Mouse (Mus musculus) spleen, postnatal 10 days (tissue): ENCODE results near the gene Sh2d2a.
"Not testable (repeated sequence)": the region's sequence is repeated elsewhere in the genome, so short reads cannot be mapped to it uniquely, and the experiment has no call there.

Experiments
- DNase-seq, 2 experiments: peaks; one replicate each; pipeline ENCODE4 v3.0.0; 2021 to 2022; ENCODE audit warnings: low spot score in 2 of 2

Sh2d2a gene

DNA sequence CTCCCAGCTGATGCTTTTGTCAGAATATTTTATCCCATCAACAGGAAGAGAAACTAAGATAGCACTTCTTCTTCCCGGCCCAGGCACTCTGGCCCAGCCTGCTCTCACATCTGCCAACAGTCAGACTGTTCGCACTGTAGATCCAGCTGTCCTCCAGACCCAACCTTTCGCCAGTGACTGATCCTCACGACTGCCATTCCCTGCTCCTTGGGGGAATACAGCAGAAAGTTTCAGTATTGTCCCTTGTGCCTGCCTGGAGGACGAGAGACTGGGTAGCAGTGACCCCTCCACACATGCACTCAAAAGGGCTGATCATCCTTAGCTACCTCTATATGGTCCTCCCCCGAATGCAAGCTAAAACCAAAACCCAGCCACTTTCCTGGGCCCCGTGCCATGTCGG is 9.4 kb downstream of the Sh2d2a start:
- no peak for DNase-seq

GRCm38 (mm10) chr3:87857666-87858065 is 11.1 kb downstream of the Sh2d2a start:
- no peak for DNase-seq

- peak; percentile 39 to 74 for DNase-seq
These were observed 13.3 kb downstream of the Sh2d2a start for GRCm38 (mm10) chr3:87859813-87860212.

- DNase-seq: not testable (repeated sequence)
These were observed 17.6 kb downstream of the Sh2d2a start for GRCm38 (mm10) chr3:87864111-87864510.

DNA sequence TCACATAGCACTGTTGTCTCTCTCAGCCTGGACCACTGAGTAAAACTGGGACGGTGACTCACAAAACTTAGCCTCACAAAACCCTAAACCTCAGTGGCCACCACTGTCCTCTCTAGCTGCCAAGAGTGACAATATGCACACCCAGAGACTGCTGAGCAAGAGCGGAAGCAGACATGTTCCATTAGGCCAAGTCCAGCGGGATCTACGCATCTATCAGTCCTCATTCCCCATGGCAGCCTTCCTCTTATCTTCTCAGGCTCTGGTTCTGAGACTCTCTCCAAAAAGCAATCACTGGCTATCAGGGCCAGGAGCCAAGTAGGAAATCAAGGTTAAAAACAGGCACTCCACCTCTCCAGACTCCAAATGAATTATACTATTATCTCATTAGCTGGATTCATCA is 31.2 kb downstream of the Sh2d2a start:
- no peak for DNase-seq

DNA sequence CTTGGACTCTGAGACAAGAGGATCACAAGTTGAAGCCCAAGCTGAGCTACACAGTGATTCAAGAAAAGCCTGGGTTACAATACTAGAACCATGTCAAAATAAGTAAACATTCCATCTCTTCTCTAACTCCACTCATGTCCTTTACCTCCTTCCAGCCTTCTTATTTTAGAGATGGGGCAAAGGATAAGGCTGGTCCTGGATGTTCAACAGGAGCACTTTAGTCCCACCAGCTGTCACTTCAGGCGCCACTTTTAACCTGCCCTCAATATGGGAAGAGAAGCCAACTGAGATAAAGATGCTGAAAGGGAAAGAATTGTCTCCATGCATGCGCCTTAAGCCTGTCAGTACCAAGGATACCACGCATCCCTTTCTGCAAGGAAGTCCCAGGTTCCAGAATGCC is 37.7 kb downstream of the Sh2d2a start:
- peak in 1 of 2 experiments; percentile 20 for DNase-seq

DNA sequence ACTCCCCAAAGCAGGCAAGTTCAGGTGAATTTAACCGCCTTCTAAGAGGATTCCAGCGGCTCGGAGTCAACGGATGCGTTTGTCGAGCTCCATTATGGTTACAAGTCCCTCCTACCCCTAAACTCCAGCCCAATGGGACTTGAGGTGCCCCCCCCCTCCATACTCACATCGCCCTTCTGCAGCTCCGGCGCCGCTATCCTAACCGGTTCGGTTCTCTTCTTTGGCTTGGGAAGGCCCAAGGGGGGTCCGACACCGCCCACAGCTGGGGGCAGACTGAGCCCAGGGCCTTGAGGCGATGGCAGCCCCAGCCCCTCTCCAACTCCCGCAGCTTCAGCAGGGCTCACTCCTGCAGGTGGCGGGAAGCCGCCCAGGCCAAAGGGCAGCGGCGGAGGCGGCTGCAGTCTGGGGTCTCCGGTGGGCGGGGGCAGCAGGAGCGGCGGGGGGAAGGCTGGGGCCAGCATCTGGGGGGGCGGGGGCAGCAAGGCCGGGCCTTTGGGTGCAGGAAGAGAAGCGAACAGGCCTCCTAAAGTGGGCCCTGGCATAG is 38.2 kb downstream of the Sh2d2a start:
- peak; percentile 55 to 57 for DNase-seq

GRCm38 (mm10) chr3:87885281-87886003 is 38.9 kb downstream of the Sh2d2a start, which contains the start of gene Prcc:
Prcc (minus strand) TSS chr3:87885608.
- peak; percentile 81 to 91 for DNase-seq

- DNase-seq: peak; percentile 63 to 67
These were observed 39.4 kb downstream of the Sh2d2a start for GRCm38 (mm10) chr3:87886004-87886365.

DNA sequence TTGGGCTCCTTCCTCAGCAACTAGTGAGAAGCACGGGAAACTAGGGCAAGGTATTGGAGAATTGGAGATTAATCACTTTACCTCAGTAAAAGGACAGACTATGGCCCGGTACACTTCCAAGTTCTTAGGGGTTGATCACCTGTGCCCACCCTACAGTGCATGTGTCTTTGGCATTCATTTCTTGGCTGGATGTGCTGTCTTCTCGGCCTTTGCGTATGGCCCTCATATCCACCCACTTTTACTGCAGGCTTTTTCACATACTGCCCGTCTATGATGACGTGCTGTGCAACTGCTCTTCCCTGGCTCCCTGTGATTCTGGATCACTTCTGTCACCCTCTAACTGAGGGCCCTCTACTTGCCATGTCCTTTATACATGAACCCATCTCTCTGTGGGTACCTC is 39.9 kb downstream of the Sh2d2a start:
- DNase-seq: no peak

- DNase-seq: not testable (repeated sequence)
These were observed 40.8 kb downstream of the Sh2d2a start for GRCm38 (mm10) chr3:87887400-87887799.

- no peak for DNase-seq
These were observed 44.9 kb downstream of the Sh2d2a start for GRCm38 (mm10) chr3:87891481-87891880.

DNA sequence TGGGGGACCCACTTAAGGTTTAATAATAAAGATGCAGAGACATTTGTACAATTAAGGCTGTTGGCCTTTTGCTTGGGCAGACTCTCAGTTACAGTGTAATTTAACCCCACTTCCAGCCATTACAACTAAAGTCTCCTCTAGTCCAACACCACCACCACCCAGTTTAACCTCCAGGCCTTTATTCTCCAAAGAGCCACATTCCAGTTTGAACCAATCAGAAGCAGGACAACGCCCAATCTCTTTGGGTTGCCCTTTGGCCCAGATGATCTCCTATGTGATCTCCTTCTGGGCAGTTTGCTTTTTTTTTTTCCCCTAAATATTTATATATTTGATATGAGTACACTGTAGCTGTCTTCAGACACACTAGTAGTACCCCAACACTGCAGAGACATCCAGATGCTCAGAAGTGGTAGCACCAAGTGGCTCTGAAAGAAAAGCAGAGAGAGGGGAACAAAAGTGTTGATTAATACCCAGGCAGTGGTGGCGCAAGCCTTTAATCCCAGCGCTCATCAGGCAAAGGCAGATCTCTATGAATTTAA is 46.9 kb downstream of the Sh2d2a start:
- DNase-seq: no peak

- DNase-seq: peak in 1 of 2 experiments; percentile 52
These were observed 52.7 kb downstream of the Sh2d2a start for GRCm38 (mm10) chr3:87899266-87899665.

- no peak for DNase-seq
These were observed 53.2 kb downstream of the Sh2d2a start for GRCm38 (mm10) chr3:87899776-87900175.

GRCm38 (mm10) chr3:87901036-87901624 is 54.6 kb downstream of the Sh2d2a start:
- peak in 1 of 2 experiments; percentile 65 for DNase-seq

GRCm38 (mm10) chr3:87901959-87902358 is 55.4 kb downstream of the Sh2d2a start:
- not testable (repeated sequence) for DNase-seq

DNA sequence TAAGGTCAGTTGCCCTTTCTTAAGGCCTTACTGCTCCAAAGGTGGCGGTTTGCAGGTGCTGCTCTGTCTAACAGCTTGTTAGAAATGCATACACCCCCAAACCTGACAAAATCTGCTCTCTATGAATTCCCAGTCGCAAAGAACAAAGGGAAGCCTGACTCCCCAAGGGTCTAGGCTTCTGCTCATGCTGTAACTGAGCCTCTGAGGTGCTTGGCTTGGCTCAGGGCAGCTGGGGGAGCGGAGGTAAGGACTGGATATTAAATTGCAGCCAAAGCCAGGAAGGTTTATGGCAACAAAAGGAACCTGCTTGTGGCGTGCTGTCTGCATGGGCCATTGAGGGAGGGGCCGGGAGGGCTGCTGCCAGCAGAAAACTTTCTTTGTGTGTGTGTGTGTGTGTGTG is 57.3 kb downstream of the Sh2d2a start:
- DNase-seq: no peak
